Mouse (Mus musculus): Measurements from ENCODE around the gene Gsx1.

DNA sequence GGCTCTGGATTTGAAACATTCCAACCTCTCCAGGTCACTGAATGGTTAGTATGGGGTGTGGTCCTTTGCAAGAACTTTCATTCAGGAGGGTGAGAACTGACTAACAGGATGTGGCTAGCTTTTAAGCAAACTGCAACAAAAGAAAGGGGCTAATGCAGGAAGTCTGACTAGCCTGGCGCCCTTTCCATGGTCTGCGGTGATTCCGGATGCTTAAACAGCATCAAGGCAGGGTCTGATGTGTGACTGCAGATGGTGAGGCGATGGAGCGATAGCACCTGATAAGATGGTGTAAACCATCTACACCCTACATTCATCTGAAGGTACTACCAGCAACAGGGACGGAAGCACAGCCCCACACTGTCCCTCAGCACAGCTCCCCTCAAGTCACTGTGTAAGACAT is 29.2 kb upstream of the Gsx1 start:
- TF ChIP-seq CTCF (IDR thresholded peaks at IDR 0.05; ENCODE audit: borderline replicate concordance, extremely low read depth, insufficient read depth, insufficient read length) (no peak), POLR2A (IDR thresholded peaks at IDR 0.05; ENCODE audit: borderline replicate concordance, extremely low read depth, insufficient read depth, insufficient read length, poor library complexity, severe bottlenecking) (no peak)

Measured in brain, embryonic 14.5 days (tissue).